Mouse (Mus musculus) adrenal gland, postnatal 14 days (tissue): ENCODE data around the gene Maco1. TPM values are rescaled to one million over a fixed set of nuclear protein-coding genes. Genes with fewer than 3 reads are reported as not detected.
A peak's percentile ranks its signal among the peaks of the same experiment; 100 is the strongest.

ENCODE experiments used
- DNase-seq: peaks from one replicate; pipeline ENCODE4 v3.0.0; 2021; ENCODE audit warnings: mixed read lengths
- total RNA-seq: library from RNA; stranded (reverse); gene quantifications from 2 replicates; pipeline ENCODE4 v1.2.3, GENCODE M21; 2021

The Maco1 gene
- total RNA-seq, 1 experiment from 2014 or later, result 35.3 TPM

- no peak for DNase-seq
These were observed 80.1 kb downstream of the Maco1 start for GRCm38 (mm10) chr4:134772805-134773674.

- no peak for DNase-seq
These were observed 83.3 kb downstream of the Maco1 start for GRCm38 (mm10) chr4:134769891-134770290.

GRCm38 (mm10) chr4:134769081-134769811, 83.9 kb downstream of the Maco1 start:
- DNase-seq, result no peak

GRCm38 (mm10) chr4:134768226-134768888, 84.8 kb downstream of the Maco1 start:
- DNase-seq, result peak; percentile 77

- peak; percentile 94 for DNase-seq
These were observed 85.5 kb downstream of the Maco1 start, which contains the start of gene Ldlrap1 for GRCm38 (mm10) chr4:134767426-134768225. Gene Ldlrap1 (minus strand): TSS chr4:134768024.

GRCm38 (mm10) chr4:134766904-134767425, 86.2 kb downstream of the Maco1 start:
- DNase-seq, result peak; percentile 81

- no peak for DNase-seq
These were observed 86.9 kb downstream of the Maco1 start for GRCm38 (mm10) chr4:134766277-134766676.

- DNase-seq, result no peak
These were observed 88.8 kb downstream of the Maco1 start for GRCm38 (mm10) chr4:134764333-134764732.

- DNase-seq, result no peak
These were observed 90.8 kb downstream of the Maco1 start for GRCm38 (mm10) chr4:134762360-134762759.

- DNase-seq, result peak; percentile 93
These were observed 92.3 kb downstream of the Maco1 start for GRCm38 (mm10) chr4:134760793-134761201.

- no peak for DNase-seq
These were observed 92.9 kb downstream of the Maco1 start for GRCm38 (mm10) chr4:134760281-134760680.

- DNase-seq, result no peak
These were observed 93.6 kb downstream of the Maco1 start for GRCm38 (mm10) chr4:134759564-134759963.

GRCm38 (mm10) chr4:134758922-134759321, 94.2 kb downstream of the Maco1 start:
- DNase-seq, result no peak

- DNase-seq, result peak; percentile 57
These were observed 94.8 kb downstream of the Maco1 start for GRCm38 (mm10) chr4:134758367-134758766.

- no peak for DNase-seq
These were observed 96.2 kb downstream of the Maco1 start for GRCm38 (mm10) chr4:134756953-134757352.

GRCm38 (mm10) chr4:134754941-134755340, 98.2 kb downstream of the Maco1 start:
- DNase-seq, result no peak

GRCm38 (mm10) chr4:134754371-134754770, 98.8 kb downstream of the Maco1 start:
- DNase-seq, result no peak

- no peak for DNase-seq
These were observed 99.5 kb downstream of the Maco1 start for GRCm38 (mm10) chr4:134753516-134754261.

- DNase-seq, result no peak
These were observed 100.2 kb downstream of the Maco1 start for GRCm38 (mm10) chr4:134752911-134753426.
